Mouse (Mus musculus): ENCODE results near the gene Avil.
"Not testable (repeated sequence)": the region's sequence is repeated elsewhere in the genome, so short reads cannot be mapped to it uniquely, and the experiment has no call there.

The Avil gene

GRCm38 (mm10) chr10:127059174-127059967 lies 58.9 kb downstream of the Avil start:
- intact Hi-C loops (cut with DNase I) = no loop called here

- intact Hi-C loops (cut with DNase I) = no loop called here
Measured at GRCm38 (mm10) chr10:127059968-127060916, 59.7 kb downstream of the Avil start, which contains the start of gene March9. Gene March9, minus strand, starts transcription at chr10:127060184.

- intact Hi-C loops (cut with DNase I) = no loop called here
Measured at GRCm38 (mm10) chr10:127061085-127061484, 60.6 kb downstream of the Avil start.

- intact Hi-C loops (cut with DNase I) = no loop called here
Measured at GRCm38 (mm10) chr10:127061513-127061912, 61.0 kb downstream of the Avil start.

GRCm38 (mm10) chr10:127062101-127062500 lies 61.6 kb downstream of the Avil start:
- intact Hi-C loops (cut with DNase I) = not testable (repeated sequence)

- intact Hi-C loops (cut with DNase I) = no loop called here
Measured at GRCm38 (mm10) chr10:127062503-127062902, 62.0 kb downstream of the Avil start.

GRCm38 (mm10) chr10:127063239-127063872 lies 62.8 kb downstream of the Avil start, which contains the start of gene Cdk4:
Gene Cdk4, plus strand, starts transcription at chr10:127063534.
- intact Hi-C loops (cut with DNase I) = no loop called here

GRCm38 (mm10) chr10:127063913-127064870 lies 63.7 kb downstream of the Avil start:
- intact Hi-C loops (cut with DNase I) = no loop called here

- intact Hi-C loops (cut with DNase I) = no loop called here
Measured at GRCm38 (mm10) chr10:127065981-127066380, 65.5 kb downstream of the Avil start.

GRCm38 (mm10) chr10:127066519-127067018 lies 66.1 kb downstream of the Avil start:
- intact Hi-C loops (cut with DNase I) = no loop called here

GRCm38 (mm10) chr10:127068360-127069038 lies 68.0 kb downstream of the Avil start:
- intact Hi-C loops (cut with DNase I) = no loop called here

GRCm38 (mm10) chr10:127069281-127070189 lies 69.0 kb downstream of the Avil start:
- intact Hi-C loops (cut with DNase I) = no loop called here

Small RNA genes within 50 kb of the gene (microRNA-seq; reads per million reads assigned to microRNA genes)
- gene Mir26a-2 = 13.1 to 19.4 reads per million in 2 experiments
- 0.34 to 1.1 reads per million in 2 experiments for gene Mir546
